Mouse (Mus musculus): ENCODE measurements around the gene Acvr2b. TPM values are rescaled to one million over a fixed set of nuclear protein-coding genes. Genes with fewer than 3 reads are reported as not detected.

Gene Acvr2b
- polyA plus RNA-seq, 1 experiment from 2014 or later: 45.0 TPM

DNA sequence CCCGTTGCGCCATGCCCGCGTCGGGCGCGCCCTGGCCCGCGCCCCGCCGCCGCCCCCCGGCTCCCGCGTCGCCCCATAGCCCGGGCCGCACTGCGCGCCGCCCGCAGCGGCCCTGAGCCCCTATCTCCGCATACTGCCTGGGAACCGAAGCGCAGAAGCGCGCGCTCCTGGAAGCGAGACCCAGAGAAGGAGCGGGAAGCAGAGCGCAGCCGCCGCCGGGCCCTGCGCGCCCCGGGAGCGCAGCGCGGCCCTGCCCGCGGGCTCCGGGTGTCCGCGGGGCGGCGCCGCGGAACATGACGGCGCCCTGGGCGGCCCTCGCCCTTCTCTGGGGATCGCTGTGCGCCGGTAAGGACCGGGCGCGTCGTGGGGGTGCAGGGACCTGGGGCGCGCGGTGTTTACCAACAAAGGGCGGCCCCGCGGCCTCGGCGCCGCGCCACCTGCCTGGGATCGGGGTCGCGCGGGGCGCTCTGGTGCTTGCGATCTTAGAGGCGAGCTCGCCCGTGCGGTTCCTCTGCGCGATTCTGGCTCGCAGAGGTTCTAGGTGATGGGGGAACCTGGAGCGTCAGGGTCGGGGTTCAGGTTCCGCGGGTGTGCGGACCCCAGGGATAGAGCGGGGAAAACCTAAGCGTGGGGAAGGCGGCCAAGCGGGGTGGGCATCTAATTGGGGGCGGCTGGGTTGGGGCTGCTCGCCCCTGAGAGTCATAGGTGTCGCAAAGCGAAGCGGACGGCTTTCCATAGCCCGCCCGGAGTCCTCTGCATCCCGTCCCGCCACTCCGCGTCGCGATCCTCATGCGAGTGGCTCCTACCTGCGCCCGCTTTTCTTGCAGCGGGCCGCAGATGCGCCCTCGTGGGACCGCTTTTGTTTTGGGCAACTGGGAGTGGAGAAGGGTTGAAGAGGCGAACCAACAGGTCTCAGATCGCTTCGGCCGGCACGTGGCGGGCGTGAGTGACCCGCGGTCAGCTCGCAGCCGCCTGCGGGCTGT, 626 bp downstream of the Acvr2b start:
- Histone ChIP-seq H3K27me3 (ENCODE audit: control insufficient read depth, insufficient read depth, low read length) (no peaks in the 10 kb centered on the region), H3K4me2 (ENCODE audit: low read depth, low read length) (peak overlapping the region; percentile 78), H3K36me3 (ENCODE audit: control insufficient read depth, insufficient read depth, low read length) (no peaks in the 10 kb centered on the region), H3K4me1 (ENCODE audit: control insufficient read depth, insufficient read depth, low read length) (peaks cover 15% of the 10 kb centered on the region), H3K9ac (replicated peaks; ENCODE audit: low read depth, low read length) (peak overlapping the region; percentile 100), H3K27ac (ENCODE audit: low read depth, low read length) (peak overlapping the region; percentile 99), H3K9me3 (ENCODE audit: control insufficient read depth, low read length) (no peaks in the 10 kb centered on the region), H3K4me3 (ENCODE audit: low read depth, low read length) (peak overlapping the region; percentile 98)
- 1% methylated on average over 85 of the region's 127 CpGs for WGBS
- peak; percentile 80 for ATAC-seq (ENCODE audit: low read depth)

DNA sequence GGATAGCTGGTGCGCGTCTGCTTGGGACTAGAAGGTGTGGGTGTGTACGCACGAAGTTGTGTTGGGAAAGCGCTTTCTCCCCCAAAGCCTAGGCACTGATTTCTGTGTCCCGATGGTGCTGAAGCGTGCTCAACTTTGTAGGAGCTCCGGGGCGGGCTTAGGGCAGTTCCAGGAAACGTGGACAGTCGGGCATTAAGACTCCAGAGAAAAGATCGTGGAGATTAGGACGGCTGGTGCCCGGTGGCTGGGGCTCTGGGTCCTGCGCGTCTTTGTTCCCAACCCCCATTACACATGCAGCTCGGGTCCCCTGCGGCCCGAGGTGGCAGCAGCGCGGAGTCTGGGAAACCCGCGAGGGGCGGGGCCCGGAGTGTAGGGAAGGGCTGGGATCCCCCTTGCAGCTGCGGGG, 1.3 kb downstream of the Acvr2b start:
- no peaks in the 10 kb centered on the region for H3K27me3 ChIP-seq (ENCODE audit: control insufficient read depth, insufficient read depth, low read length)
- H3K9ac ChIP-seq (replicated peaks; ENCODE audit: low read depth, low read length): peak overlapping the region; percentile 100
- H3K4me1 ChIP-seq (ENCODE audit: control insufficient read depth, insufficient read depth, low read length): peaks cover 15% of the 10 kb centered on the region
- no peaks in the 10 kb centered on the region for H3K9me3 ChIP-seq (ENCODE audit: control insufficient read depth, low read length)
- peak overlapping the region; percentile 78 for H3K4me2 ChIP-seq (ENCODE audit: low read depth, low read length)
- ATAC-seq (ENCODE audit: low read depth): peak; percentile 41; the same call in 1 of the 2 replicates
- under 1% methylated on average over 26 of the region's 26 CpGs for WGBS
- H3K27ac ChIP-seq (ENCODE audit: low read depth, low read length): peak overlapping the region; percentile 99
- H3K4me3 ChIP-seq (ENCODE audit: low read depth, low read length): peak overlapping the region; percentile 98
- H3K36me3 ChIP-seq (ENCODE audit: control insufficient read depth, insufficient read depth, low read length): no peaks in the 10 kb centered on the region

DNA sequence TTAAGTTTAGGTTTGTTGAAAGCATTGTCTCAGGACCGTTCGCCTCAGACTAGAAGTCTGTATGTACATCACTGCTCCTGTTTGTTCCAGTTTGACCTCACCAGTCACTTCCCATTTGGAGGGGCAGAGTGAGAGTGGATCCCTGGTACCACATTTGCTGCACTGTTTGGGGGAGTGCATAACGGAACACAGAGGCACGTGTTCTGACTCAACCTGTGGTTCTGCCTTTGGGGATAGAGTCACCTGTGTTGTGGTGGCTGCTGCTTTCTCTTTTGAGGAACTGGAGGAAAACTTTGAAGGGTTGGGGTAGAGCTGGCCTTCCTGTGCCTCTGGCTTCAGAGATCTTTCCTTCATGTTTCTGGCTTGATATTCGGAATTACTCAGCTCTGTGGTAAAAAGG, 2.2 kb downstream of the Acvr2b start:
- H3K9me3 ChIP-seq (ENCODE audit: control insufficient read depth, low read length): no peaks in the 10 kb centered on the region
- no peak overlapping the region for H3K27ac ChIP-seq (ENCODE audit: low read depth, low read length)
- no peaks in the 10 kb centered on the region for H3K27me3 ChIP-seq (ENCODE audit: control insufficient read depth, insufficient read depth, low read length)
- H3K9ac ChIP-seq (replicated peaks; ENCODE audit: low read depth, low read length): peak overlapping the region; percentile 100; the same call in 1 of the 2 replicates
- H3K4me2 ChIP-seq (ENCODE audit: low read depth, low read length): peak overlapping the region; percentile 78
- ATAC-seq (ENCODE audit: low read depth): no peak
- peaks cover 15% of the 10 kb centered on the region for H3K4me1 ChIP-seq (ENCODE audit: control insufficient read depth, insufficient read depth, low read length)
- no peaks in the 10 kb centered on the region for H3K36me3 ChIP-seq (ENCODE audit: control insufficient read depth, insufficient read depth, low read length)
- H3K4me3 ChIP-seq (ENCODE audit: low read depth, low read length): peak overlapping the region; percentile 98
- 61% methylated on average over 5 of the region's 5 CpGs for WGBS

DNA sequence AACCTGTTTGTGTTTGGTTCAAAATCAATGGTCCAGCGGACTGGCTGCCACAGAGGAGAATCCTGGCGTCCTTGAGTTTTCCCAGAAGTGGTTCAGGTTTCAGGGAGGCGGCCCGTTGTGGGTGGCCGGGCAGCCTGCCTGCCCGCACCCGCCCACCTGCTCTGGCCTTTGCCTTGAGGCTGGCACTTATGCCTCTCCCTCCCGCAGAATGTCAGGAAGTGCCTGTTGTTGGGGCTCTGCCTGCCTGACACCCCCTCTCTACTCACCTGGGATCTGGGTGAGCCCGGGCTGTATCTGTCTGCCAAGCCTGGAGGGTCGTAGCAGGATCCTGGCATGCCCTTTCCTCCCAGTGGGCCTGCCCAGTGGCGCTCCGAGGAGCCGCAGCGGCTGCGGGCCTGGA, 6.0 kb downstream of the Acvr2b start:
- Histone ChIP-seq H3K27me3 (ENCODE audit: control insufficient read depth, insufficient read depth, low read length) (no peaks in the 10 kb centered on the region), H3K4me3 (ENCODE audit: low read depth, low read length) (no peak overlapping the region), H3K9ac (replicated peaks; ENCODE audit: low read depth, low read length) (no peak overlapping the region), H3K4me2 (ENCODE audit: low read depth, low read length) (no peak overlapping the region), H3K9me3 (ENCODE audit: control insufficient read depth, low read length) (no peaks in the 10 kb centered on the region), H3K27ac (ENCODE audit: low read depth, low read length) (no peak overlapping the region), H3K4me1 (ENCODE audit: control insufficient read depth, insufficient read depth, low read length) (peaks cover 15% of the 10 kb centered on the region), H3K36me3 (ENCODE audit: control insufficient read depth, insufficient read depth, low read length) (no peaks in the 10 kb centered on the region)
- WGBS: 86% methylated on average over 15 of the region's 15 CpGs
- no peak for ATAC-seq (ENCODE audit: low read depth)

DNA sequence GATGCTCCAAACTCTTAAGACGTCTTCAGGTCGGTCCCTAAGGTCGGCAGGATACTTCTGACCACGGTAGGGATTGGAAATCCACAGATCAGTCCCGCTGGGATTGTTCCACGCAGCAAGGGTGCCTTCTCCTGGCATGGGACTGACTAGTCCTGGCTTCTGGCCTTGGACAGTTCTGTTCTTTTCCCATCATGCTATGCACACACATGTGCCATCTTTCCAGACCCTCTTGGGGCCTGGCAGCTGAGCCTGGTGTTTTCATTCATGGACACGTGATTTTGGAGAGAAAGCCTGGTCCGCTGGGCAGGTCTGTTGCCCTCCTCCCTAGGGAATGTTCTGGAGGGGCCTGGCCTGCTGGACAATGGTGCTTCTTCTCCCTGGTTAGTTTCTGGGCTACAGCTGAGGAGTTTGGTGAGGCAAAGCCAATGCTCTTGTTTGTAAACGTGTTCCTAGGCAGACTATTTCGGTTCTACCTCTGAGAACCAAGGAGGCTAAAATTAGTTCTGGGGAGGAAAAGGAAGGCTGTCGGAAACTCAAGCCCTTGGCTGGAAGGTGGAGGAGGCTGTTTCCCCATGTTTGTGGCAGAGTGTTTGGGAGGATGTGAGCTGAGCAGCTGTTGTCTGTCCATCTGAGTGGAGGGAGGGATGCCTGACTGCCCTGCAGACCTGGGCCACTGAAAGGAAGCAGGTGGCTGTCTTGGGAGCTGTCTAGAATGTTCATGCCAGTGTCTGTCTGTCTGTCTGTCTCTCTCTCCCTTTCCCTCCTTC, 7.2 kb downstream of the Acvr2b start:
- Histone ChIP-seq H3K36me3 (ENCODE audit: control insufficient read depth, insufficient read depth, low read length) (no peaks in the 10 kb centered on the region), H3K9me3 (ENCODE audit: control insufficient read depth, low read length) (no peaks in the 10 kb centered on the region), H3K4me3 (ENCODE audit: low read depth, low read length) (no peak overlapping the region), H3K4me2 (ENCODE audit: low read depth, low read length) (no peak overlapping the region), H3K27ac (ENCODE audit: low read depth, low read length) (no peak overlapping the region), H3K4me1 (ENCODE audit: control insufficient read depth, insufficient read depth, low read length) (peaks cover 8% of the 10 kb centered on the region), H3K27me3 (ENCODE audit: control insufficient read depth, insufficient read depth, low read length) (no peaks in the 10 kb centered on the region), H3K9ac (replicated peaks; ENCODE audit: low read depth, low read length) (no peak overlapping the region)
- ATAC-seq (ENCODE audit: low read depth): no peak
- 84% methylated on average over 11 of the region's 11 CpGs for WGBS

DNA sequence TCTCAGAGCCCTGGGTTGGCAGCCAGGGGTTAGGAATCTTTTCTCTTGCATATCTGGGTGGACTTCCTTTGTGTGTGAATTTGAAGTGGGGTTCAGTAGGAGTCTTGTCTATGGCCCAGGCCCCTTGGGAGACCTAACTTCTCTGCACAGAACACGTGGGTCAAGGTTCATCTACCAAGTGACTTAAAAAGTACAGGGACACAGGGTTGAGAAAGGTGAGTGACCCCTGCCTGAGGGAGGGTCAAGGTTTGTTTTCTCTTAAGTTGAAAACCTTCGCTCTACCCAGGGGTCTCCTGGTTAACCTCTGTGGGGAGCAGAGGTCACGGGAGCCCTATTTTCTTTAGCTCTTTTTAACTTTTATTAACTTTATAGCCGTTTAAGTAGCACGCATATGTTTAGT, 7.9 kb downstream of the Acvr2b start:
- Histone ChIP-seq H3K27ac (ENCODE audit: low read depth, low read length) (no peak overlapping the region), H3K4me2 (ENCODE audit: low read depth, low read length) (no peak overlapping the region), H3K4me3 (ENCODE audit: low read depth, low read length) (no peak overlapping the region), H3K4me1 (ENCODE audit: control insufficient read depth, insufficient read depth, low read length) (peaks cover 3% of the 10 kb centered on the region; the same call in 1 of the 2 replicates), H3K36me3 (ENCODE audit: control insufficient read depth, insufficient read depth, low read length) (no peaks in the 10 kb centered on the region), H3K9me3 (ENCODE audit: control insufficient read depth, low read length) (no peaks in the 10 kb centered on the region), H3K9ac (replicated peaks; ENCODE audit: low read depth, low read length) (no peak overlapping the region), H3K27me3 (ENCODE audit: control insufficient read depth, insufficient read depth, low read length) (no peaks in the 10 kb centered on the region)
- 89% methylated on average over 5 of the region's 5 CpGs for WGBS
- ATAC-seq (ENCODE audit: low read depth): no peak

DNA sequence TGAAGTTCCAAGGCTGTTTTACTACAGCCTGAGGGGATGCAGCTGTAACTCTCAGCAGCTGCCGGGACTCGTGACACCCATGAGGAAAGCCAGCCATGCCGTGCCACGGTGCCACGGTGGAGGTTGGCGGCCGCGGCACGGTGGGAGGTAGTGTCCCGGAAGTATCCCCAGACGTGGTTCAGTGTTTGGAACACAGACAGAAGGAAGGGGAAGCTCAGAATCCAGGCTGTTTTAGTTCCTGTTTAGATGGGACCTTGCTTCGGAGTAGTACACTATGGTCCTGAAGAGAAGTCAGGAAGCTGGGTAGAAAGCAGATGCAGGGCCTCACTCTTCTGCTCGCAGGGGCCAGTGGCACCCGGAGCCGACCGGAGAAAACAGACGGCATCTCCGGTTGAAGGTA, 16.1 kb downstream of the Acvr2b start:
- no peak overlapping the region for H3K4me2 ChIP-seq (ENCODE audit: low read depth, low read length)
- H3K9me3 ChIP-seq (ENCODE audit: control insufficient read depth, low read length): no peaks in the 10 kb centered on the region
- WGBS: 71% methylated on average over 18 of the region's 18 CpGs
- ATAC-seq (ENCODE audit: low read depth): no peak
- H3K4me3 ChIP-seq (ENCODE audit: low read depth, low read length): no peak overlapping the region
- H3K36me3 ChIP-seq (ENCODE audit: control insufficient read depth, insufficient read depth, low read length): no peaks in the 10 kb centered on the region
- H3K9ac ChIP-seq (replicated peaks; ENCODE audit: low read depth, low read length): no peak overlapping the region
- H3K27ac ChIP-seq (ENCODE audit: low read depth, low read length): no peak overlapping the region
- H3K4me1 ChIP-seq (ENCODE audit: control insufficient read depth, insufficient read depth, low read length): peaks cover 6% of the 10 kb centered on the region; the same call in 1 of the 2 replicates
- no peaks in the 10 kb centered on the region for H3K27me3 ChIP-seq (ENCODE audit: control insufficient read depth, insufficient read depth, low read length)

DNA sequence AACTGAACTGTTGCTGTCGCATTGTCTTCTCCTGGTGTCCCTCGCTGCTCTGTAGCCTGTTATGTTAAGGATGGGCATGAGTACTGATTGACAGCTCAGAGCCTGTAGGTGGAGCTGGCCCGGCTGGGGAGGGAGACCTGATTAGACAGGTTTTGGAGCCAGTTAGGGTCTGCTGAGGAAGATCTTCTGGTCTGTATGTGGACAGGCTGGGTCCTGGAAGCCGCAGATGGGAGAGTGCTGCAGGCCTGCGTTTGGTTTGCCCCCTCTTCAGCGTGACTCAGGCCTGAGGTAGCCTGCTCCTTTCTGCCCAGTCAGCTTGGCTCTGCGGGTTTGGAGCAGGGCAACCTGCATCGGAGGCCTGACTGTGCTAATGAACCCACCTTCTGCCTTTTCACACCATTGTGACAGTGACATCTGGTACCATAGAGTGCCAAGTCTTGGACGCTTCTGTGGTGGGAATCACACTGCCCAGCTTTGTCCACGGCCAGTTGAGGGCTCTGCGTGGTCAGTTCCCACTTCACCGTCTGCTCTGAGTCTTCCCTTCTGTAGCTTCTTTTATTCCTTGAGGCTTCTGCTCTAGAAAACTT, 18.0 kb downstream of the Acvr2b start:
- no peaks in the 10 kb centered on the region for H3K27me3 ChIP-seq (ENCODE audit: control insufficient read depth, insufficient read depth, low read length)
- peaks cover 11% of the 10 kb centered on the region; the same call in 1 of the 2 replicates for H3K4me1 ChIP-seq (ENCODE audit: control insufficient read depth, insufficient read depth, low read length)
- no peak for ATAC-seq (ENCODE audit: low read depth)
- H3K4me2 ChIP-seq (ENCODE audit: low read depth, low read length): no peak overlapping the region
- H3K36me3 ChIP-seq (ENCODE audit: control insufficient read depth, insufficient read depth, low read length): no peaks in the 10 kb centered on the region
- no peak overlapping the region for H3K27ac ChIP-seq (ENCODE audit: low read depth, low read length)
- no peaks in the 10 kb centered on the region for H3K9me3 ChIP-seq (ENCODE audit: control insufficient read depth, low read length)
- no peak overlapping the region for H3K9ac ChIP-seq (replicated peaks; ENCODE audit: low read depth, low read length)
- no peak overlapping the region for H3K4me3 ChIP-seq (ENCODE audit: low read depth, low read length)
- WGBS: 77% methylated on average over 12 of the region's 12 CpGs
